Mouse (Mus musculus) left cerebral cortex, postnatal 36 days (tissue): ENCODE measurements around the gene Cnn1. TPM values are rescaled to one million over a fixed set of nuclear protein-coding genes. Genes with fewer than 3 reads are reported as not detected.
"Not testable (repeated sequence)": the region's sequence is repeated elsewhere in the genome, so short reads cannot be mapped to it uniquely, and the experiment has no call there.

Experiments
- DNase-seq, 2 experiments: peaks; one replicate each; pipeline ENCODE4 v3.0.0; 2021 to 2022; ENCODE audit warnings: low spot score in 2 of 2, mixed read lengths in 1 of 2
- intact Hi-C: fragments of 180-260 bp; cut with DNase I; formaldehyde crosslinking; loops from one replicate; pipeline ENCODE4 v1.15.1; 2025
- microRNA-seq: library from miRNA; unstranded; fragments of <30 nt; microRNA quantifications from one replicate; pipeline ENCODE4 v1.2.0, GENCODE M21; 2022
- total RNA-seq, 2 experiments: library from RNA; stranded (reverse); gene quantifications; 2 replicates each; pipeline ENCODE4 v1.2.3; 2021

Cnn1 gene
- total RNA-seq, 2 experiments from 2014 or later, result 0.44 to 0.93 TPM

DNA sequence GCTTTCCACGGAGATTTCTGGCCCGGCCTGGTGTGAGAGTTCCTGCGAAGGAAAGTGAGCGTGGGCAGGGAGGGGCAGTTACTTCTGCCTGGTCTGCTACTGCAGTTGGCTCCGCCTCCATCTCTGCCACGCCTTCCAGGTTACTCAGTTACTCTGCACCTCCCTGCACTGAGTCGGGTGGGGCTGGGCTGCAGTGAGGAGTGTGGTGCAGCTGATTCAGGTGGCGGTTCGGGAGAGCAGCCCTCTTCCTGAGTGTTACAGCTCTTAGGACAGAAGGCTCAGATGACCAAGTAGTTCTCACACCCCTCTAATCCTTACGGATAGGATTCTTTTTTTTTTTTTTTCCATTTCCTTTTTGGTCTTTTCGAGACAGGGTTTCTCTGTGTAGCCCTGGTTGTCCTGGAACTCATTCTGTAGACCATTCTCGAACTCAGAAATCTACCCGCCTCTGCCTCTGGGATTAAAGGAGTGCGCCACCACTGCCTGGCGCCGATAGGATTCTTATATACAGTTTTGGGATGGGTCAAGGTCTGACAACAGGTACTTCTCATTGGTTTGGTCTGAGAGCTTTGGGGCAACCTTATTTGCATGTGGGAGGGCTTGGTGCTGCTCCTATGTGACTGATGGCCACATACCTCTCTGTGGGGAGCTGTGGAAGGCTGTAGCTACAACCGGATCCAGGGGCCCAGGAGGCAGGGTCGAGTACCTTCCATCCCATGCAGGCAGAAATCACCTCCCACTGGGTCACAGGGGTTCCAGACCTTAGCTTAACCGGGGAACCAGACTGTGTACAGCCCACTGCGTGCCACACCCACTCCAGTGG, 50.6 kb downstream of the Cnn1 start:
- DNase-seq, result no peak
- intact Hi-C loops, result loop anchor here (10.0 kb wide), 1 partner anchor 175 kb away; no protein-coding TSS in a partner anchor

DNA sequence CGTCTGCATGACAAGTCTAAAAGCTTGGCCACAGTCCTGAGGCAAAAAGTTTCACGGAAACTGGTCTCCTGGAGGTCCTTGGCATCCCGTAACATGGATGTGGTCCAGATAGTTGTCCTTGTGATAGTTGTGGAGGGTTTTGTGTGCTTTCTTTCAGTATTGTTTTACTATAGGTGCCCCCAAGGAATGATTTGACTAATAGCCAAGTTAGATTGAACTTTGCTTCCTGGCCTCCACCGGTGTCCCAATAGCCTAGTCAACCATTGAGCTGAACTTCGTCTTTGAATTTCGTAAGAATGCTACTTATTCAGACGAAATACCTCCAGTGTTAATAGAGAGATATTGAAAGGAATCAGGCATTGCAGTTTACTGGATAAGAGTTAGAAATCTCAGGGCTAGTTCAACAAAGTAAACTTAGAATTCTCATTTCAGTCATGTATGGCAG, 51.3 kb downstream of the Cnn1 start:
- DNase-seq, intact Hi-C loops: not testable (repeated sequence)

DNA sequence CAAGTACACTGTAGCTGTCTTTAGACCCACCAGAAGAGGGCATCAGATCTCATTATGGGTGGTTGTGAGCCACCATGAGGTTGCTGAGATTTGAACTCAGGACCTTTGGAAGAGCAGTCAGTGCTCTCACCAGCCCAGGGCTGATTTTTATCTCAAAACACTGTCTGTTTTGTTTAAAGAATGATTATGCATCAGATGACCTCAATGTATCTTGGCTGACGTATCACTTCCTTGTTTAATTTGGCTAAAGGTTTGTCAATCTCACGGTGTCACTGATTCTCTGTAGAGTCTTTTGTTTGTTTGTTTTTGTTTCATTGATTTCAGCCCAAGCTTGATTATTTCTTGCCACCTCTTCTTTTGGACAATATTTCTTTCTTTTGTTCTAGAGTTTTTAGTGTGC, 51.9 kb downstream of the Cnn1 start:
- intact Hi-C loops, result no loop called here
- no peak for DNase-seq

DNA sequence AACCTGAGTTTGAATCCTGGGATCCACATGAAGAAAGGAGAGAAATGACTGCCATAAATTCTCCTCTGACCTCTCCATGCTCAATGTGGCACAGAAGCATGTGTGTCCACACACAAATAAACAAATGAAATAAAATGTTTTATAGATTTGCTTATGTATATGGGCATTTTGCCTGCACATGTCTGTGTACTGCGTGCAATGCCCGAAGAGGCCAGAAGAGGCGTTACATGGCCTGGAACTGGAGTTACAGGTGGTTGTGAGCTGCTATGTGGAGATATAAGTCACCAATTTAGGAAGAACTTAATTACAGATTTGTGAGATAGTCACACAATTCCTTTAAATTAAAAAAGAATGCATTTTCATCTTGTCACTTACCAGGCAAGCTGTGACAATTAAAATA, 54.8 kb downstream of the Cnn1 start:
- intact Hi-C loops, result loop anchor here (2.0 kb wide), 1 partner anchor 83 kb away; the partner anchor contains the start of genes Gm49318 and Zfp653
- no peak for DNase-seq

- intact Hi-C loops, result loop anchor here (1.0 to 5.0 kb wide), 3 partner anchors 70 to 257 kb away; partner anchors contain the start of genes 9530077C05Rik, Gm49318, Zfp653 and Zfp809
- DNase-seq, result peak; percentile 49 to 58
Measured at GRCm38 (mm10) chr9:22155614-22156013, 56.6 kb downstream of the Cnn1 start.

- intact Hi-C loops, result loop anchor here (1.0 to 5.0 kb wide), 2 partner anchors 69 to 256 kb away; partner anchors contain the start of genes 9530077C05Rik and Zfp809
- DNase-seq, result peak; percentile 97 to 98
Measured at GRCm38 (mm10) chr9:22156497-22157245, 57.7 kb downstream of the Cnn1 start, which contains the start of gene Pigyl. Gene Pigyl (plus strand): TSS chr9:22156846.

DNA sequence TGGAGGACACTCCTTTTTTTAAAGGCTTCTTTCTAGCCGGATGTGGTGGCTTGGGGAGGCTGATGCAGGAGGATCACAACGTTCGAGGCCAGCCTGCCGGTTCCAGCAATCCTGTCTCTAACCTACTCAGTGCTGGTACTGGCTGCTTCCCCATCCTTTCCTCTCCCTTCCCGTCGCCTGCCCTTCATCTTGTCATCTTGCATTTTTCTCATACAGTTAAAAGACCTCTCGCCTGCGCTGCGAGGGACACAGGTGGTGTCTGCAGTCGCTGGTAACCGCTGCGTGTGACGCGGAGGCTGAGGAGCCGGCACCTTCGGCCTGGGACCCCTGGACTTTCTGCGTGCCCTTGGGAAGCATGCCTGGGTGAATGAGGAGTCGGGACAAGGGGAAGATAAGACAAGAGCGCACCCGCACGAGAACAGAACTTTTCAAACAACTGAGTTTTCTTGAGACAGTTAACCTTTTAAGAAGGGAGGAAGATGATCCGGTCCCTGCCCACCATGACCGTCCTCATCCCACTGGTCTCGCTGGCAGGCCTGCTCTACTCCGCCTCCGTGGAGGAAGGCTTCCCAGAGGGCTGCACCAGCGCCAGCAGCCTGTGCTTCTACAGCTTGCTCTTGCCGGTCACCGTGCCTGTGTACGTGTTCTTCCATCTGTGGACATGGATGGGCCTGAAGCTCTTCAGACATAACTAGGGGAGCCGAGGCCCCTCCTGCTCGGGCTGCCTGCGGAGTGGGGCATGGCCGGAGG, 58.7 kb downstream of the Cnn1 start:
- intact Hi-C loops, result loop anchor here (5.0 kb wide), 1 partner anchor 255 kb away; the partner anchor contains the start of gene 9530077C05Rik
- peak in 1 of 2 experiments; percentile 9 for DNase-seq

Small RNA genes lying within 50 kb of the gene (microRNA-seq; reads per million reads assigned to microRNA genes)
- gene Mir7084, result 2.8 reads per million, percentile 5 among the genes with 10 or more reads in this experiment

Other genes with a start within 250 kb of the Cnn1 start
- gene Dock6, start 246.6 kb upstream of the Cnn1 start, total RNA-seq, result 10 to 100 TPM; 11.4 to 18.8 TPM
- 10 to 100 TPM; 13.5 to 16.1 TPM for gene Rab3d, start 181.0 kb upstream of the Cnn1 start, total RNA-seq
- gene Ccdc159, start 171.7 kb upstream of the Cnn1 start, total RNA-seq, result 10 to 100 TPM; 13.0 to 20.1 TPM
- gene Tmem205, start 171.7 kb upstream of the Cnn1 start, total RNA-seq, result 10 to 100 TPM; 32.8 to 38.5 TPM
- gene Plppr2, start 162.2 kb upstream of the Cnn1 start, total RNA-seq, result 100 to 1,000 TPM; 193 to 201 TPM
- gene Swsap1, start 143.5 kb upstream of the Cnn1 start, total RNA-seq, result 10 to 100 TPM; 14.8 to 15.2 TPM
- 10 to 100 TPM in 1 of 2 experiments, 1 to 10 TPM in 1; 7.7 to 11.6 TPM for gene Epor, start 135.7 kb upstream of the Cnn1 start, total RNA-seq
- 1 to 10 TPM; 1.7 to 2.5 TPM for gene Rgl3, start 109.8 kb upstream of the Cnn1 start, total RNA-seq
- gene Ccdc151, start 96.6 kb upstream of the Cnn1 start, total RNA-seq, result 10 to 100 TPM in 1 of 2 experiments, 1 to 10 TPM in 1; 6.8 to 10.0 TPM
- gene Prkcsh, start 96.4 kb upstream of the Cnn1 start, total RNA-seq, result 10 to 100 TPM; 92.6 to 98.6 TPM
- 100 to 1,000 TPM; 155 to 158 TPM for gene Elavl3, start 47.2 kb upstream of the Cnn1 start, total RNA-seq
- 1 to 10 TPM; 3.0 to 5.5 TPM for gene Gm49318, start 28.0 kb upstream of the Cnn1 start, total RNA-seq
- 10 to 100 TPM; 18.7 to 22.8 TPM for gene Zfp653, start 27.8 kb upstream of the Cnn1 start, total RNA-seq
- 10 to 100 TPM; 42.3 to 48.2 TPM for gene Ecsit, start 13.8 kb upstream of the Cnn1 start, total RNA-seq
- 10 to 100 TPM; 58.8 to 75.1 TPM for gene Elof1, start 18.0 kb downstream of the Cnn1 start, total RNA-seq
- gene Acp5, start 36.5 kb downstream of the Cnn1 start, total RNA-seq, result under 1 TPM in 1 of 2 experiments, not detected in 1; 0.62 TPM
- 10 to 100 TPM; 45.7 to 46.6 TPM for gene Pigyl, start 57.6 kb downstream of the Cnn1 start, total RNA-seq
- gene Zfp872, start 88.9 kb downstream of the Cnn1 start, total RNA-seq, result not detected
- 10 to 100 TPM; 19.1 to 23.6 TPM for gene Zfp809, start 126.5 kb downstream of the Cnn1 start, total RNA-seq
- 1 to 10 TPM; 4.3 to 4.4 TPM for gene Zfp599, start 160.7 kb downstream of the Cnn1 start, total RNA-seq
- gene Zfp810, start 208.4 kb downstream of the Cnn1 start, total RNA-seq, result 10 to 100 TPM; 16.5 to 20.4 TPM